Mouse (Mus musculus) intestine, embryonic 14.5 days (tissue): ENCODE measurements around the gene Creg1. TPM values are rescaled to one million over a fixed set of nuclear protein-coding genes. Genes with fewer than 3 reads are reported as not detected.
A peak's percentile ranks its signal among the peaks of the same experiment; 100 is the strongest.

Source experiments
- ATAC-seq: fragments of 200-750 bp; cut with Nextera tagmentation; replicated peaks from 2 replicates; pipeline ENCODE4 v1.8.0; 2017; ENCODE audit warnings: low read depth, moderate number of reproducible peaks, moderate TSS enrichment, moderate library complexity; ENCODE audit not compliant: low FRiP score, low TSS enrichment
- DNase-seq: peaks from one replicate; pipeline ENCODE4 v3.0.0-alpha.2; 2018; ENCODE audit warnings: low spot score
- H3K27ac ChIP-seq: fragments of 300-500 bp; sonication (generic); 2 replicates; pipeline ENCODE4 v1.5.1; 2014; ENCODE audit warnings: low read depth, mild to moderate bottlenecking, control low read depth
- H3K27me3 ChIP-seq: fragments of 300-500 bp; sonication (generic); replicated peaks from 2 replicates; pipeline ENCODE4 v1.6.1; 2014; ENCODE audit warnings: low read length, control low read depth; ENCODE audit not compliant: control insufficient read depth, insufficient read depth
- H3K36me3 ChIP-seq: fragments of 300-500 bp; sonication (generic); 2 replicates; pipeline ENCODE4 v1.6.1; 2014; ENCODE audit warnings: low read length, control low read depth; ENCODE audit not compliant: control insufficient read depth, insufficient read depth
- H3K4me1 ChIP-seq: fragments of 300-500 bp; sonication (generic); replicated peaks from 2 replicates; pipeline ENCODE4 v1.6.1; 2014; ENCODE audit warnings: low read length, control low read depth, mixed read lengths; ENCODE audit not compliant: control insufficient read depth, insufficient read depth
- H3K4me2 ChIP-seq: fragments of 300-500 bp; sonication (generic); 2 replicates; pipeline ENCODE4 v1.6.1; 2014; ENCODE audit warnings: low read length
- H3K4me3 ChIP-seq: fragments of 300-500 bp; sonication (generic); 2 replicates; pipeline ENCODE4 v1.5.1; 2014; ENCODE audit warnings: low read depth, low read length, control low read depth, mixed read lengths
- H3K9ac ChIP-seq: fragments of 300-500 bp; sonication (generic); 2 replicates; pipeline ENCODE4 v1.6.1; 2014; ENCODE audit warnings: mild to moderate bottlenecking, low read length
- H3K9me3 ChIP-seq: fragments of 300-500 bp; sonication (generic); 2 replicates; pipeline ENCODE4 v1.6.1; 2016; ENCODE audit warnings: low read length, control low read depth; ENCODE audit not compliant: control insufficient read depth
- WGBS: fragments of 180-500 bp; shearing (Covaris S2); extraction: QIAGEN DNeasy Blood & Tissue Kit; methylation state at CpG from one replicate; pipeline ENCODE4 v1.1.7; 2014; 5-methylcytosine and 5-hydroxymethylcytosine counted together
- polyA plus RNA-seq: library from polyadenylated mRNA; unstranded; fragments of >200 nt; fragmentation: Nextera tagmentation; extraction: Ambion mirVana; gene quantifications from 2 replicates; pipeline ENCODE4 v1.2.1, GENCODE M21; 2014

Gene Creg1
- polyA plus RNA-seq, 1 experiment from 2014 or later = 81.2 TPM

DNA sequence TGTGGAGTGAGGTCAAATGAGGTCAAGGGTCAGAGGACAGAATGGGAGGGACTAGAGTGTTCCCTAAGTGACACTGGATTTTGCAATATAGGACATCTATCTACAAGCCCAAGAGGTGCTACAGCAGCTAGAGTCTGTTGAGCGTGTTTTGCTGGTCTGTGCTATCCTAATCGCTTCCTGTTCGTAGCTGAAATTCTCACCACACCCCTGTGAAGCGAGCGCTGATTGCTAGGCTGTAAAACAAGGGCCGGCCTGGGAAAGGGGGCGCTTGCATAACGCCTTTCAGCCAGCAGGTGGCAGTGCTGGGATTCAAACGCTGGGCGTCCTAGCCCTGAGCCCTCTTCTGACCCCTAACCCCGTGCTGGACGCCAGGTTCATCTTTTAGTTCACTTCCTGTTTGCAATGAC is 7.9 kb downstream of the Creg1 start:
- ATAC-seq = peak; percentile 62
- Histone ChIP-seq H3K9ac (no peak overlapping the region), H3K27ac (no peak overlapping the region), H3K4me1 (peaks cover 3% of the 10 kb centered on the region), H3K36me3 (peaks cover 27% of the 10 kb centered on the region), H3K9me3 (no peaks in the 10 kb centered on the region), H3K4me3 (no peak overlapping the region), H3K4me2 (no peak overlapping the region), H3K27me3 (no peaks in the 10 kb centered on the region)
- under 1% methylated on average over 12 of the region's 12 CpGs for WGBS
- peak; percentile 93 for DNase-seq

GRCm38 (mm10) chr1:165771998-165772397 is 8.5 kb downstream of the Creg1 start:
- Histone ChIP-seq H3K4me1 (peaks cover 3% of the 10 kb centered on the region), H3K36me3 (peaks cover 27% of the 10 kb centered on the region), H3K4me3 (no peak overlapping the region), H3K27ac (no peak overlapping the region), H3K9me3 (no peaks in the 10 kb centered on the region), H3K9ac (no peak overlapping the region), H3K27me3 (no peaks in the 10 kb centered on the region), H3K4me2 (no peak overlapping the region)
- DNase-seq (no peak), ATAC-seq (no peak)
- 51% methylated on average over 9 of the region's 9 CpGs for WGBS

DNA sequence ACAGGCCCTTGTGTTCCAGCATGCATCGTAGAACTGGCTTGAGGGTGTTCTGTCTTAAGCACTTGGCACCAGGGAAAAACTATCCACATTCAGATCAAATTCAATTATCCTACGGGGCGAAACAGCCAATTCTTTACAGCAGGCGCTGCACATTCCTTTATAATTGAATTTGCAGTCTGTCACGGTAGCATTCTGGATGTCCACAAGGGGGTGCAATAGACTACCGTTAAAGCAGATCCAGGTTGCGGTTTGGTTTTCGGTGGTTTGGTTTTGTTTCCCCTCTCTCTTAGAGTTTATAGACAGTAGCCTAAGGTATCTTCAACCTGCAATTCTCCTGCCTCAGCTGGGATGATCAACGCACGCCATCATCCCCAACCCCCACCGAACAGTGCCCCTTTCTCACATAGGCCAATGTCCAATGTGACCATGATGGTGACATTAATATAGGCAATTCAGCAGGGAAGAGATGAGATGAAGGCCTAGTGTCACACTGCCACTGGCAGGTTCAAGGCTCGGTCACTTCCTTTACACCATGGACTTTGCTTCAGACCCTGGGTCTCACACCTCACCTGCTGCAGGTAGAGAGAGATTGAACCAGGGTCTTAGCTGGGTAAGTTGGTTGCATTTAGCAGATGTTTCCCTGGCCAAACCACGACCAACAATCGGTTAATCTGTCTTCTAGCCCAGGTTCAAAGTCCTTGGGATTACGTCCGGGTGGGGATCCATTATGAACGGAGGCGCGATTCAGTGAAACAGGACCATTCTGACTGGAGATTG is 12.2 kb downstream of the Creg1 start:
- H3K4me1 ChIP-seq = peaks cover 5% of the 10 kb centered on the region
- H3K27ac ChIP-seq = no peak overlapping the region
- ATAC-seq (no peak), DNase-seq (peak; percentile 60)
- H3K9me3 ChIP-seq = no peaks in the 10 kb centered on the region
- WGBS = 51% methylated on average over 19 of the region's 19 CpGs
- no peaks in the 10 kb centered on the region for H3K27me3 ChIP-seq
- H3K4me3 ChIP-seq = no peak overlapping the region
- H3K4me2 ChIP-seq = 0 out of 2 replicates have a peak overlapping the region, but pooled peaks have one; percentile 6
- peaks cover 16% of the 10 kb centered on the region for H3K36me3 ChIP-seq
- no peak overlapping the region for H3K9ac ChIP-seq

DNA sequence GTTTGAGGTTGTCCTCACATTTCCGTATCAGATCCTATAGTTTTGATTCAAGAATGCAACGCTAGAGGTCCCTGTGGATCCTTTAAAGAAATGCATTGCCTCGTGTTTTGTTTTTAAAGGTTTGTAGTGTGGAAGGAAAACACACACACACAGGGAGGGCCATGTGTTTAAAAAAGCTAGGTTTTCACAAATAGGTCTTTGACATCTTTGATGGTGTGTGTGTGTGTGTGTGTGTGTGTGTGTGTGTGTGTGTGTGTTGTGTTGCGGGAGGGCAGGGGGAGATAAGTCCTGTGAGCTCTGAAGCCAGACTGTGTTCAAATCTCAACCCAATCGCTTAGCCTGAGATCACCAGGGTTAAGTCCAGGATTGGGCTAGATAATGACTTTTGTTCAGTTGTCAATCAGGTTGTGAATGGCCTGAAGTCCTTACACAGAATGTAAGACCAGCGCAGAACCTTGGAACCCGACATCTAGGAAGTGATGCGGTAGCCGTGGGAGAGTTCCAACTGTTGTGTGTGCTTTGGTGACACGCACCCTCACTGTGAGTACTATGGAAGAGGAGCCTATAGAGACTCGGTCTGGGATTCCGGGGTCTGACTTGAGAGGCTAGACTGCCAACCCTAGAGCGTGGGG is 16.5 kb downstream of the Creg1 start:
- peaks cover 2% of the 10 kb centered on the region; the same call in 1 of the 2 replicates for H3K4me1 ChIP-seq
- no peaks in the 10 kb centered on the region for H3K27me3 ChIP-seq
- DNase-seq (peak; percentile 62), ATAC-seq (no peak; the same call in 1 of the 2 replicates)
- 9% methylated on average over 13 of the region's 13 CpGs for WGBS
- H3K9ac ChIP-seq = peak overlapping the region; percentile 27; the same call in 1 of the 2 replicates
- peak overlapping the region; percentile 32 for H3K4me3 ChIP-seq
- H3K4me2 ChIP-seq = peak overlapping the region; percentile 59
- no peaks in the 10 kb centered on the region for H3K36me3 ChIP-seq
- H3K27ac ChIP-seq = no peak overlapping the region
- no peaks in the 10 kb centered on the region for H3K9me3 ChIP-seq

- ATAC-seq (peak; percentile 61; the same call in 1 of the 2 replicates), DNase-seq (peak; percentile 76)
- H3K4me1 ChIP-seq = peaks cover 2% of the 10 kb centered on the region; the same call in 1 of the 2 replicates
- H3K9me3 ChIP-seq = no peaks in the 10 kb centered on the region
- no peaks in the 10 kb centered on the region for H3K36me3 ChIP-seq
- H3K27ac ChIP-seq = no peak overlapping the region
- peak overlapping the region; percentile 27; the same call in 1 of the 2 replicates for H3K9ac ChIP-seq
- no peaks in the 10 kb centered on the region for H3K27me3 ChIP-seq
- H3K4me2 ChIP-seq = peak overlapping the region; percentile 59
- H3K4me3 ChIP-seq = peak overlapping the region; percentile 32
- WGBS = 5% methylated on average over 20 of the region's 20 CpGs
Observed at GRCm38 (mm10) chr1:165780586-165781111, 17.1 kb downstream of the Creg1 start.

- no peak for DNase-seq
- Histone ChIP-seq H3K9me3 (no peaks in the 10 kb centered on the region), H3K36me3 (no peaks in the 10 kb centered on the region), H3K27ac (no peak overlapping the region), H3K4me3 (no peak overlapping the region), H3K9ac (no peak overlapping the region), H3K4me1 (peaks cover 2% of the 10 kb centered on the region; the same call in 1 of the 2 replicates), H3K27me3 (no peaks in the 10 kb centered on the region), H3K4me2 (no peak overlapping the region)
- no peak for ATAC-seq
- WGBS = 82% methylated on average over 9 of the region's 9 CpGs
Observed at GRCm38 (mm10) chr1:165781426-165781825, 17.9 kb downstream of the Creg1 start.

GRCm38 (mm10) chr1:165781911-165782310 is 18.4 kb downstream of the Creg1 start:
- H3K4me2 ChIP-seq = no peak overlapping the region
- WGBS = 87% methylated on average over 12 of the region's 12 CpGs
- H3K4me1 ChIP-seq = peaks cover 2% of the 10 kb centered on the region; the same call in 1 of the 2 replicates
- H3K36me3 ChIP-seq = no peaks in the 10 kb centered on the region
- H3K27ac ChIP-seq = no peak overlapping the region
- H3K4me3 ChIP-seq = no peak overlapping the region
- H3K9ac ChIP-seq = no peak overlapping the region
- DNase-seq (no peak), ATAC-seq (no peak)
- no peaks in the 10 kb centered on the region for H3K27me3 ChIP-seq
- no peaks in the 10 kb centered on the region for H3K9me3 ChIP-seq

GRCm38 (mm10) chr1:165786296-165786695 is 22.8 kb downstream of the Creg1 start:
- Histone ChIP-seq H3K4me1 (no peaks in the 10 kb centered on the region), H3K4me2 (0 out of 2 replicates have a peak overlapping the region, but pooled peaks have one; percentile 0), H3K27ac (no peak overlapping the region), H3K4me3 (no peak overlapping the region), H3K27me3 (no peaks in the 10 kb centered on the region), H3K36me3 (no peaks in the 10 kb centered on the region), H3K9ac (no peak overlapping the region), H3K9me3 (no peaks in the 10 kb centered on the region)
- no peak for DNase-seq
- no peak for ATAC-seq
- WGBS = 28% methylated on average over 11 of the region's 11 CpGs
